Mouse (Mus musculus) heart, adult 2 months (tissue): ENCODE measurements around the gene Kcnmb1. TPM values are rescaled to one million over a fixed set of nuclear protein-coding genes. Genes with fewer than 3 reads are reported as not detected.

ENCODE experiments used
- DNase-seq, 2 experiments: peaks; one replicate each; pipeline ENCODE4 v3.0.0; 2021
- H3K27ac ChIP-seq: fragments of 200-600 bp; 2 replicates; pipeline ENCODE4 v1.8.1; 2022
- H3K27me3 ChIP-seq: fragments of 200-500 bp; 2 replicates; pipeline ENCODE4 v1.6.1; 2012; ENCODE audit warnings: mild to moderate bottlenecking, low read length, inconsistent platforms, mixed read lengths; ENCODE audit not compliant: control insufficient read depth, insufficient read depth
- H3K36me3 ChIP-seq: fragments of 200-500 bp; 2 replicates; pipeline ENCODE4 v1.6.1; 2012; ENCODE audit warnings: low read length, inconsistent platforms; ENCODE audit not compliant: control insufficient read depth, insufficient read depth
- H3K4me1 ChIP-seq: fragments of 200-500 bp; 2 replicates; pipeline ENCODE4 v1.6.1; 2011; ENCODE audit warnings: low read length; ENCODE audit not compliant: control insufficient read depth, insufficient read depth
- H3K4me3 ChIP-seq: fragments of 200-600 bp; 2 replicates; pipeline ENCODE4 v1.8.1; 2022
- H3K79me2 ChIP-seq: fragments of 200-500 bp; replicated peaks from 2 replicates; pipeline ENCODE4 v1.6.1; 2012; ENCODE audit warnings: mild to moderate bottlenecking, inconsistent platforms, low read length, moderate library complexity, mixed read lengths; ENCODE audit not compliant: control insufficient read depth, insufficient read depth
- H3K9ac ChIP-seq: fragments of 200-500 bp; 2 replicates; pipeline ENCODE4 v1.6.1; 2012; ENCODE audit warnings: low read depth, mild to moderate bottlenecking, control low read depth, inconsistent platforms, low read length, mixed read lengths
- CTCF ChIP-seq: fragments of 200-600 bp; IDR thresholded peaks from 2 replicates; pipeline ENCODE4 v1.8.1; 2022; ENCODE audit warnings: antibody characterized with exemption, mild to moderate bottlenecking, moderate library complexity
- EP300 ChIP-seq: fragments of 200-500 bp; IDR thresholded peaks from 2 replicates; pipeline ENCODE4 v1.6.1; 2011; ENCODE audit warnings: low read depth, low read length, control low read depth; ENCODE audit not compliant: insufficient read depth
- POLR2A ChIP-seq: fragments of 200-500 bp; IDR thresholded peaks from 2 replicates; pipeline ENCODE4 v1.6.1; 2011; ENCODE audit warnings: mild to moderate bottlenecking, low read depth, low read length, control low read depth; ENCODE audit not compliant: insufficient read depth
- WGBS: fragments of 180-500 bp; shearing (Covaris S2); methylation state at CpG from one replicate; pipeline ENCODE4 v1.1.7; 2018; 5-methylcytosine and 5-hydroxymethylcytosine counted together
- intact Hi-C: fragments of 180-260 bp; cut with DNase I; formaldehyde crosslinking; loops from one replicate; pipeline ENCODE4 v1.15.1; 2025
- polyA plus RNA-seq: library from polyadenylated mRNA; depleted of rRNA; stranded (reverse); fragments of >200 nt; gene quantifications from 2 replicates; pipeline ENCODE4 v1.2.3, GENCODE M21; 2012
- total RNA-seq, 2 experiments: library from RNA; stranded (reverse); gene quantifications; 2 replicates each; pipeline ENCODE4 v1.2.3; 2021

Gene Kcnmb1
- total and polyA plus RNA-seq, 3 experiments, result 1.0 to 2.1 (median 1.1) TPM

GRCm38 (mm10) chr11:33937641-33938040 is 25.2 kb upstream of the Kcnmb1 start:
- TF ChIP-seq EP300 (no peak), POLR2A (no peak), CTCF (no peak)

GRCm38 (mm10) chr11:33938561-33939274 is 24.1 kb upstream of the Kcnmb1 start:
- intact Hi-C loops, result no loop called here
- no peak overlapping the region for H3K9ac ChIP-seq
- H3K4me1 ChIP-seq, result no peaks in the 10 kb centered on the region
- no peak overlapping the region for H3K27ac ChIP-seq
- H3K36me3 ChIP-seq, result no peaks in the 10 kb centered on the region
- no peaks in the 10 kb centered on the region for H3K27me3 ChIP-seq
- TF ChIP-seq CTCF (no peak), POLR2A (no peak), EP300 (no peak)
- WGBS, result 54% methylated on average over 7 of the region's 7 CpGs
- no peaks in the 10 kb centered on the region for H3K79me2 ChIP-seq
- DNase-seq, result peak in 1 of 2 experiments; percentile 9
- H3K4me3 ChIP-seq, result no peak overlapping the region

More at GRCm38 (mm10) chr11:33937641-33938040, 25.2 kb upstream of the Kcnmb1 start:
- Histone ChIP-seq H3K4me3 (no peak overlapping the region), H3K27ac (no peak overlapping the region), H3K9ac (no peak overlapping the region), H3K79me2 (no peaks in the 10 kb centered on the region), H3K36me3 (no peaks in the 10 kb centered on the region), H3K27me3 (no peaks in the 10 kb centered on the region), H3K4me1 (no peaks in the 10 kb centered on the region)
- no peak for DNase-seq
- intact Hi-C loops, result no loop called here
- WGBS, result 85% methylated on average over 8 of the region's 8 CpGs

GRCm38 (mm10) chr11:33939456-33940113 is 23.2 kb upstream of the Kcnmb1 start:
- Histone ChIP-seq H3K4me3 (no peak overlapping the region), H3K36me3 (no peaks in the 10 kb centered on the region), H3K79me2 (no peaks in the 10 kb centered on the region), H3K27me3 (no peaks in the 10 kb centered on the region), H3K9ac (no peak overlapping the region), H3K27ac (no peak overlapping the region), H3K4me1 (no peaks in the 10 kb centered on the region)
- 49% methylated on average over 4 of the region's 4 CpGs for WGBS
- intact Hi-C loops, result no loop called here
- no peak for TF ChIP-seq EP300
- no peak for TF ChIP-seq CTCF
- no peak for TF ChIP-seq POLR2A
- DNase-seq, result no peak

- Histone ChIP-seq H3K4me1 (no peaks in the 10 kb centered on the region), H3K4me3 (no peak overlapping the region), H3K36me3 (no peaks in the 10 kb centered on the region), H3K27me3 (no peaks in the 10 kb centered on the region), H3K79me2 (no peaks in the 10 kb centered on the region), H3K27ac (no peak overlapping the region), H3K9ac (no peak overlapping the region)
- WGBS, result 40% methylated on average over 1 of the region's 1 CpGs
- TF ChIP-seq EP300 (no peak), POLR2A (no peak), CTCF (no peak)
- intact Hi-C loops, result no loop called here
- DNase-seq, result no peak
Measured at GRCm38 (mm10) chr11:33943565-33943964, 19.2 kb upstream of the Kcnmb1 start.

- Histone ChIP-seq H3K9ac (no peak overlapping the region), H3K27ac (no peak overlapping the region), H3K79me2 (no peaks in the 10 kb centered on the region), H3K4me3 (no peak overlapping the region), H3K36me3 (no peaks in the 10 kb centered on the region), H3K27me3 (no peaks in the 10 kb centered on the region), H3K4me1 (no peaks in the 10 kb centered on the region)
- no peak for DNase-seq
- intact Hi-C loops, result no loop called here
- no peak for TF ChIP-seq POLR2A
- TF ChIP-seq CTCF, result peak; percentile 36
- TF ChIP-seq EP300, result no peak
- 62% methylated on average over 4 of the region's 4 CpGs for WGBS
Measured at GRCm38 (mm10) chr11:33944067-33944785, 18.6 kb upstream of the Kcnmb1 start.

- no peak for DNase-seq
- 84% methylated on average over 9 of the region's 9 CpGs for WGBS
- no peaks in the 10 kb centered on the region for H3K36me3 ChIP-seq
- TF ChIP-seq CTCF (no peak), EP300 (no peak), POLR2A (no peak)
- no peaks in the 10 kb centered on the region for H3K4me1 ChIP-seq
- H3K79me2 ChIP-seq, result no peaks in the 10 kb centered on the region
- no peak overlapping the region for H3K27ac ChIP-seq
- intact Hi-C loops, result no loop called here
- H3K4me3 ChIP-seq, result no peak overlapping the region
- H3K9ac ChIP-seq, result no peak overlapping the region
- no peaks in the 10 kb centered on the region for H3K27me3 ChIP-seq
Measured at GRCm38 (mm10) chr11:33944786-33945328, 18.0 kb upstream of the Kcnmb1 start.
